Mouse (Mus musculus) C2C12 (cell line): Measurements from ENCODE around the gene Sim2.

Source experiments
- CTCF ChIP-seq: IDR thresholded peaks from one replicate; pipeline ENCODE4 v1.5.1; 2011; ENCODE audit not compliant: control insufficient read depth, insufficient read depth, insufficient read length
- MAX ChIP-seq: IDR thresholded peaks from one replicate; pipeline ENCODE4 v1.6.1; 2011; ENCODE audit warnings: mild to moderate bottlenecking, control low read depth
- MYOG ChIP-seq: IDR thresholded peaks from one replicate; pipeline ENCODE4 v1.6.1; 2011; ENCODE audit not compliant: control insufficient read depth, insufficient read length; ENCODE audit errors: extremely low read depth

GRCm38 (mm10) chr16:94093151-94093863 lies 8.6 kb downstream of the Sim2 start:
- TF ChIP-seq CTCF (no peak), MAX (no peak), MYOG (no peak)
